Mouse (Mus musculus) erythroblast, embryonic 14.5 days (primary cell): ENCODE measurements around the gene Plcb4. TPM values are rescaled to one million over a fixed set of nuclear protein-coding genes. Genes with fewer than 3 reads are reported as not detected.

Experiments used
- H3K27me3 ChIP-seq: 2 replicates; pipeline ENCODE4 v1.6.1; 2012; ENCODE audit warnings: inconsistent platforms; ENCODE audit not compliant: control insufficient read depth
- H3K36me3 ChIP-seq: 2 replicates; pipeline ENCODE4 v1.6.1; 2012; ENCODE audit warnings: mild to moderate bottlenecking, inconsistent platforms; ENCODE audit not compliant: control insufficient read depth
- H3K4me1 ChIP-seq: 2 replicates; pipeline ENCODE4 v1.6.1; 2012; ENCODE audit warnings: inconsistent platforms; ENCODE audit not compliant: control insufficient read depth
- H3K4me3 ChIP-seq: replicated peaks from 2 replicates; pipeline ENCODE3; 2012; ENCODE audit warnings: moderate library complexity, mild to moderate bottlenecking, inconsistent platforms
- H3K9me3 ChIP-seq: 2 replicates; pipeline ENCODE4 v1.6.1; 2012; ENCODE audit warnings: low read length, inconsistent platforms, mixed read lengths; ENCODE audit not compliant: control insufficient read depth
- GATA1 ChIP-seq: IDR thresholded peaks from 2 replicates; pipeline ENCODE4 v1.6.1; 2012; ENCODE audit warnings: low read length, inconsistent platforms, mixed read lengths
- TAL1 ChIP-seq: IDR thresholded peaks from 3 replicates; pipeline ENCODE4 v1.6.1; 2012; ENCODE audit warnings: low read length, inconsistent platforms, mixed read lengths
- polyA plus RNA-seq: library from polyadenylated mRNA; stranded (reverse); fragments of >175 nt; gene quantifications from 2 replicates; pipeline ENCODE4 v1.2.3, GENCODE M21; 2012

Gene Plcb4
- polyA plus RNA-seq, 1 experiment = not detected

DNA sequence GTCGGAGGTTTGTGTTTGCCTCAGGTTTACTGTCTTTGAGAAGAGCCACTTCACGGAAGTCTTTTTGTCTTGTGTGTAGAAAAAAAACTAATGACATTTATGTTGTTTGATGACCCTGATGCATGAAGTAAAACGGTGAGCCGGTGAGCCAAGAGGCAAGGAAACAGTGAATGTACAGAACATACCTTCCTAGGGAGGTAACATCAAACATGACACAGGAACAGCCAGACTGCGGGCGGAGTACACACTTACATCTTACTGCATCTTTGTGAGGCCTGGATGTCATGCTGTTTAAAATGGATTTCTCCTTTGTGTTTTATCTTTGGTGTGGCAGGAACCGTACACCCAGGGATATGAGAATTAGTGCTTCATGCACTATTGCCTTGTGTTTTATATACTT, 340.1 kb downstream of the Plcb4 start:
- TF ChIP-seq TAL1 = no peak
- TF ChIP-seq GATA1 = no peak
- H3K9me3 ChIP-seq = no peaks in the 10 kb centered on the region
- no peaks in the 10 kb centered on the region for H3K27me3 ChIP-seq
- H3K4me1 ChIP-seq = no peaks in the 10 kb centered on the region
- H3K4me3 ChIP-seq = no peak overlapping the region
- H3K36me3 ChIP-seq = no peaks in the 10 kb centered on the region

DNA sequence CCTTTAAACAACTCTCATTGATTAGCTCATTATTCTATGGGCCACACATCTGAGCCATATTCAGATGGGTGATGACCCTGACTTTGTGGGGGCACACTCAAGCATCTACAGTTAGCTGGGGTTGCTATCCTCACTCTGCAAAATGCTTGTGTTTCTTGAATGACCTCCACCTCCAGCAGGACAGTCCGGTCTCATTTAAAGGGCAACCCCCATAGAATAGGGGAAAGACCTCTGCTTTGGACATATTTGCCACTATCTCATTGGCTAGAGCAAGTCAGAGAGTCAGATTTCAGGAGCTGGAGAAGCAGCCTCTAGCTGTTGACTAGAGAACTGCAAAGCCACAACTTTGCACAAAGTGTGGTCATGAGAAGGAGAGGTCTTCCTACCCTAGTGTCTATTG, 340.6 kb downstream of the Plcb4 start:
- Histone ChIP-seq H3K9me3 (no peaks in the 10 kb centered on the region), H3K4me1 (no peaks in the 10 kb centered on the region), H3K4me3 (no peak overlapping the region), H3K27me3 (no peaks in the 10 kb centered on the region), H3K36me3 (no peaks in the 10 kb centered on the region)
- no peak for TF ChIP-seq TAL1
- TF ChIP-seq GATA1 = no peak

DNA sequence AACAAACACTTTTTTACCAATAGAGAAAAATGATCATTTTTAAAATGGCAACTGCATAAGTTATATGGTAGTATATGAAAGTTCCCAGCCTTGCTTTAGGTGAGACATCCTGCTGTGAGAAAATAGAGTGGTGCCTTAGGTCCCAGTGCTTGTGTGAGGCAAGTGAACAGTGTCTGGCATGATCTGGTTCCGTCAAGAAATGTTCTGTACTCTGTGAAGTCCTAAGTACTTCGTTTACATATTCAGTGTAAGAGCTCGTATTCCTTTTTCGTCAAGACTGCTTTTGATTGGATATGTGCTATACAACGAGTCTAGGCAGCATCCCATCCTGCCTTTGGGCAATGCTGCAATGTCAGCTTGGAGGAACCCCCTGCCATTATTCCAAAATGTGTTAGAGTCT, 342.1 kb downstream of the Plcb4 start:
- Histone ChIP-seq H3K4me1 (no peaks in the 10 kb centered on the region), H3K27me3 (no peaks in the 10 kb centered on the region), H3K9me3 (no peaks in the 10 kb centered on the region), H3K4me3 (no peak overlapping the region), H3K36me3 (no peaks in the 10 kb centered on the region)
- TF ChIP-seq GATA1 (no peak), TAL1 (no peak)

DNA sequence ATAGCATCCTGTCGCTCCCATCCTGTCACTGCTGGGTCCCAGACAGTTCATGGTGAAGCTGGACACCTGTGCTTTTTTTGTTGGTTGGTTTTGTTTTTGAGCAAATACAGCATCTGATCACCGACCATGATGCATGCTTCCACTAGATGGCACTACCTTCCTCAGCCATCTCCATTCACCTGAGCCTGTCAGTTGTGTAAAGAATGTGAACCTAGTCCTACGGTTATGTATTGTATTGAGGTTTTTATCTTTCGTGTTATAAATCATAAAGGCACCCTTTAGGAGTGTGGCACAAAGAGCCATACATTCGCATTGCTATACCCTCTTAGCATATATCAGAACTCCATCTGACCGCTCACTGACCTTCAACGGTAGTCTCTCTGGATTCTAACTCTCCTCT, 343.3 kb downstream of the Plcb4 start:
- TF ChIP-seq GATA1 = no peak
- TF ChIP-seq TAL1 = no peak
- no peaks in the 10 kb centered on the region for H3K27me3 ChIP-seq
- H3K9me3 ChIP-seq = no peaks in the 10 kb centered on the region
- H3K4me3 ChIP-seq = no peak overlapping the region
- H3K4me1 ChIP-seq = no peaks in the 10 kb centered on the region
- no peaks in the 10 kb centered on the region for H3K36me3 ChIP-seq

DNA sequence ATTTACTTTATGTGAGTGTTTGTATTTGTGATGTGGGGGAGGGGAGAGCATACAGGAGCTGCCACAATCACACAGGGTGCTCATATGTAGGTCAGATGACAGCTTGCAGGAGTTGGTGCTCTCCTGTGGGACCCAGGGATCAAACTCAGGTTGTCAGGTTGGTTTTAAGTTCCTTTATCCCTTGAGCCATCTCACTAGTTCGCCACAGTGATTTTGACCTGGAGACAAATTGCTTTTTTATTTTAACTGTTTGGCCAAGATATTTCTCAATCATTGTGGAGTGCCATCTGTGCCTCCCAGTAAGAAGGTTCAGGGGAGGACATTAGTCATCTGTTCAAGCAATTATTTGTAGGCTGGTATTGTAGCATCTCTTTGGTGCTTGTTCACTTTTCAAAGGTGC, 345.0 kb downstream of the Plcb4 start:
- no peaks in the 10 kb centered on the region for H3K27me3 ChIP-seq
- H3K4me3 ChIP-seq = no peak overlapping the region
- no peaks in the 10 kb centered on the region for H3K36me3 ChIP-seq
- TF ChIP-seq GATA1 = no peak
- TF ChIP-seq TAL1 = no peak
- no peaks in the 10 kb centered on the region for H3K4me1 ChIP-seq
- no peaks in the 10 kb centered on the region for H3K9me3 ChIP-seq

DNA sequence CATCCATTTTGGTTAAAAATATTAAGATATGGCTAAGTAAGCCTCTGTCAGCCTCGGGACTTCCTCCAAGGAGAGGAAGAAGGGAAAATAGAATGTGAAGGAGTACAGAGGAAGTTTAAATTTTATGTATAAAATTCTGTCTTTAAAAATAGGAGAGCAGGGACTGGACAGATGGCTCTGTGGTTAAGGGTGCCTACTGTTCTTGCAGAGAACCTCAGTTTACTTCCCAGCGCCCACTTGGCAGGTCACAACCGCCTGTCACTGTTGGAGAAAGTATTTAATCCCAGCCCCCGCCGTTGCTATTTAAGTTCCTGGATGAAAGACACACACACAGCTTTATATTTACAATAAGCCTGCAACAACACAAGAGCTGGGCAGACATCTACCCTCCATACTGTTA, 347.5 kb downstream of the Plcb4 start:
- TF ChIP-seq TAL1 (no peak), GATA1 (no peak)
- no peaks in the 10 kb centered on the region for H3K4me1 ChIP-seq
- H3K36me3 ChIP-seq = no peaks in the 10 kb centered on the region
- H3K4me3 ChIP-seq = no peak overlapping the region
- H3K9me3 ChIP-seq = no peaks in the 10 kb centered on the region
- no peaks in the 10 kb centered on the region for H3K27me3 ChIP-seq

DNA sequence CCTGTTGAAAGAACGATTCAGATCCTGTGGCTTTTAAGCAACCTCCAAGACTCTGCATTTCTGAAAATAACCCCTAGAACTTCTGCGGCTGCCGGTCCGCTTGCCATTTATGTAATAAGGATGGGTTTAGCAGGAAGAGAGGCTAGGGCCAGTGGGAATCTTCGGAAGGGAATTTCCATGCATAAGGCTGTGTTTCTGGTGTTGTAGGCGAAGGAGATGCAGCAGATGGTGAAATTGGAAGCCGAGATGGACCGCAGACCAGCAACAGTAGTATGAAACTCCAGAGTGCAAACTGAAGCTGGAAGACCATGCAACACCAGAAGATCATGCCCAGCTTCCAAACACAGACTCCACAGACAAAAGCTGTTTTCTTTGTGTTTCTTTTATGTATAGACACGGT, 353.9 kb downstream of the Plcb4 start:
- no peaks in the 10 kb centered on the region for H3K27me3 ChIP-seq
- TF ChIP-seq GATA1 (no peak), TAL1 (no peak)
- H3K4me1 ChIP-seq = no peaks in the 10 kb centered on the region

DNA sequence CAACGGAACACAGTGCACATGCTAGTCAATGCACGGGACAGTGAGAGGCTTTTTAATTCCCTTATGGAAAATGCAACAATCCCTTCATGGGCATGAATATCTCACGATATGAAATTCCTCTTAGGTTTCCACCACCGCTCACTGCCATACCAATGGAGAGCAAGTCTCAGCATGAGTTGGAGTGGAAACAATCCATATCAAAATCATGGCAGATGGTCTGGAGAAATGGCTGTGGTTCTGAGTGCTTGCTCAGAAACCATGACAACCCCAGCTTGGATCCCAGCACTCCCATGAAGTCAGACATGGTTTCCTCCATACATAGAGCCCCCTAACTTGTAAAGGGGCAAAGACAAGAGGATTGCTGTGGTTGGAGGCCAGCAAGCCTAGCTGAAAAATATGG, 389.7 kb downstream of the Plcb4 start:
- Histone ChIP-seq H3K27me3 (peaks cover 8% of the 10 kb centered on the region; the same call in 1 of the 2 replicates), H3K9me3 (no peaks in the 10 kb centered on the region), H3K4me1 (no peaks in the 10 kb centered on the region), H3K4me3 (no peak overlapping the region), H3K36me3 (no peaks in the 10 kb centered on the region)
- TF ChIP-seq GATA1 (no peak), TAL1 (no peak)

More for the DNA sequence above, 353.9 kb downstream of the Plcb4 start:
- Histone ChIP-seq H3K9me3 (no peaks in the 10 kb centered on the region), H3K36me3 (no peaks in the 10 kb centered on the region), H3K4me3 (no peak overlapping the region)

DNA sequence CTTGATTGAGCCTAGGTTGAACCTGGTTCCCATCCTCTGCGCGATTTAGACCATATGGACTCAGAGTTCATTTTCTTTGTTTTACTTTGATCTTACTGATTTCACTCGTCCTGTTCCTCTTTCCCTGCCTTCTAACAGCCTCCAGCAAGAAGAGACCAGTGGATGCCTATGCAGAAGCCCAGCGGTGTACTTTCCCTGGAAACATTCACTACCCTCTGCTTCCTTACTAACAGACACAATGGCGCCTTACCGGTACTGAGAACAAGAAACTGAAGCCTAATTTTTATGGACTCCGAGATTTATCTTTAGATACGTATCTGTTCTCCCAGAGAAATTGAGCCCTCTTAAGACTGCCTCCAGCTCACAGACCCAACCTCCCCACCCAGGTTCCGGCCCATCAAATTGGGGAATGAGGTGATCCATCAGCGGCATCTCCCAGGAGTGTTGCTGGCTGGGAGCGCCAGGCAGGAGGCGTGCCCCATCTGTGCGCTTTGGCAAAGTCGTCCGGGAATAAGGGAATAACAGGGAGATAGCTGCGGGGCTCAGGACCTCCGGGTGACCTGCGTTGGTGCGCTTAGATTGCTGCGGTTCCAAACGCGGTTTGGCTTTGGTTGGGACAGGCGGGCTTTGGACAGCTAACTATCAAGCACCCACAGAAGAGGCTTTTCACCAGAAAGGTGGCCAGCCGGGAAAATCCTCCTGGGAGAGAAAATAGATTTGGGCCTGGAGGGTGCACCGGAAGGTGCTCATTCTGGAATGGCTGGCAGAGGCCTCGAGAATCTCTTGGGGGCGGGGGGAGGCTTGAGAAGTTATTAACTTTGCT, 392.2 kb downstream of the Plcb4 start:
- no peaks in the 10 kb centered on the region for H3K4me1 ChIP-seq
- no peak for TF ChIP-seq GATA1
- TF ChIP-seq TAL1 = no peak
- no peaks in the 10 kb centered on the region for H3K9me3 ChIP-seq
- no peak overlapping the region for H3K4me3 ChIP-seq
- peaks cover 8% of the 10 kb centered on the region; the same call in 1 of the 2 replicates for H3K27me3 ChIP-seq
- no peaks in the 10 kb centered on the region for H3K36me3 ChIP-seq
